Mouse (Mus musculus): ENCODE data around the gene Tgds.

GRCm38 (mm10) chr14:118180117-118180557, 47.6 kb upstream of the Tgds start:
- no peak for TF ChIP-seq CTCF (IDR thresholded peaks at IDR 0.05)
- TF ChIP-seq EP300 (IDR thresholded peaks at IDR 0.05), result no peak

Data from lung, postnatal 0 days (tissue).